Mouse (Mus musculus): Measurements from ENCODE around the gene Ddx25.
A peak's percentile ranks its signal among the peaks of the same experiment; 100 is the strongest.

Ddx25 gene

DNA sequence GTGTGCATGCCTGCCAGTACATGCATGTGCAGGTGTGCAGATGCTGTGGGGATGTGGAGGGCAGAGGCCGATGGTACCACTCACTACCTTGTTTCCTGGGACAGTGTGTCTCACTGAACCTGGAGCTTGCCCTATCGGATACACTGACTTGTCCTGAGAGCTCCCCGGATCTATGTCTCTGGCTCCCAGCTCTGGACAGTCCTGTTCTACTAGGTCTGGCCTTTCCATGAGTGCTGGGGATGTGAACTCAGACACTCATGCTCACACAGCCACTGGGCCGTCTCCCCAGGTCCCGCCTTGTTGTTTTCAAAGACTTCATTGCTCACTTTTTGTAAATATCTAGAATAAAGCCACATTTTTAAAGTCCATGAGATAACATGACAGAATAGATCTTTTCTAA is 17.3 kb downstream of the Ddx25 start:
- DNase-seq: no peak

DNA sequence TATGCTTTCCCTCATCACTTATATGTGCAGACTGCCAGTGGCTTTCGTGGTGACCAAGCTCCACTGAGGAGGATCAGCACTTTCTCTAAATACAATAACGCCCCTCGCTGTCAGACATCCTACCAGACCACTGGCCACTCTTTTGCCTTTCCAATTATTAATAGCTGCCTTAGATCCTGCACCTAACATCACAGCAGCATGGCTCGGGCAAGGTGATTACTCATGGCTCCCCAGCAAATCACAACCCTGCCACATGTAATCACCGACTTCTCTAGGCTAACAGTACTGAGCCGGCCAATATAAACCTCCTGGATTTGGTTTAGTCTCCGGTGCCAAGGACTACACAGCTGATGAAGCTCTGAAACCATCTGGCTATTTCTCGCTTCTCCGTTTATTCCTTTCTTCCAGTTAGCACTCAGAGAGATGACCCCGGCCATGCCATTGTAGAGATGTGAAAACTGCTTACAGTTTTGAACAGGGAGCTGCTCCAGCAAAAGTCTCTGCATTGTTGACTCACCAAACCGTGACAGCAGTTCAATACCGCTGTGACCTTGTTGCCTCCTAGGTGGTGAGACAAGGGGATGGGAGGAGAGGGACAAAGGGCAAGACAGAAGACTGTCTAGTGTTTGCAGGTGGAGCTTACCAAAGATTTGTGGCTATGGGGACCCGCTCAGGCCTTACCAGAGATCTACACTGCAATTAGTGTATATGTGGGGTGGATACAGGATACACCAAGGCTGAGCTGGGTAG is 19.2 kb downstream of the Ddx25 start:
- DNase-seq: no peak

DNA sequence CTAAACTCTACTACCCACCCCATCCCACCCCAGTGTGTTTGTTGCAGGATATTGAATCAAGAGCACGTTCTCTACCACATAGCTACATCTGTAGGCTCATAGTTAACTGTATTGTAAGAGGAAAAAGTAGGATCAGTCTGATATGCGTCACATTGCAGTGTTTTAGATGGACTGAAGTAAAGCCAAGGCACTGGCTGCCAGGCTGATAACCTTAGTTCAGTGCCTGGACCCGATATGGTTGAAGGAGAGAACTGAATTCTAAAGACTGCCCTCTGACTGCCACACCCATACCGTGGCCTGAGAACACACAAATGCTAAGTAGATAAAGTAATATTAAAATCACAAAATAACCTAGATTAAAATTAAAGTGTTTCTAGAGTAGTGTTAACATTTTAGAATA is 22.5 kb downstream of the Ddx25 start:
- no peak for DNase-seq

DNA sequence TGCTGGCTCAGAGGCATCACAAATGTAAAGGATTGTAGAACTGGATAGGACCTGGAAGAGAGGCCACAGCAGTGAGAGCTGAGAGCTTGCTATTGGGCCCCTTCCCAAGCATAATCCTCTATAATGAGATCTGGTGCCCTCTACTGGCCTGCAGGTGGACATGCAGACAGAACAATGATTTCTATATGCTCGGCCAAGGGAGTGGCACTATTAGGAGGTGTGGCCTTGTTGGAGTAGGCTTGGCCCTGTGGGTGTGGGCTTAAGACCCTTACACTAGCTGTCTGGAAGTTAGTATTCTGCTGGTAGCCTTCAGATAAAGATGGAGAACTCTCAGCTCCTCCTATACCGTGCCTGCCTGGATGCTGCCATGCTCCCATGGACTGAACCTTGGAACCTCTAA is 23.2 kb downstream of the Ddx25 start:
- DNase-seq: peak; percentile 57

DNA sequence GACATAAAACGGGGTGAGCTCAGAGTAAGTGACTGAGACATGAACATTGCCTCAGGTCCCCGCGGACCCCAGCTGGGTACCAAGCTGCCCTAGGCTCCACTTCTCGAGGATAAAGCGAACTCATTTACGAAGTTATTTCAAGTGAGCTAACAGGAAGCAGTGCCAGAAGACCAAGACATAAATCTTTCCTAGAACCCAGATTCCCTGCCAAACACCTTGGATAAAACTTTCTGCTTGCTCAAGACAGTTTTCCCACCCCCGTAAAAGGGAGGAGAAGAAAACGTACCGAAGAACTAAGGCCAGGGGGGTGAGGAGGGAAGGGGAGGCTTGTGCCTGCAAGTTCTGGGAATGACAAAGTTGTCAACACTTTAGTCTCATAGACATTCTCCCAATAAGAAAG is 25.1 kb downstream of the Ddx25 start:
- DNase-seq: no peak

DNA sequence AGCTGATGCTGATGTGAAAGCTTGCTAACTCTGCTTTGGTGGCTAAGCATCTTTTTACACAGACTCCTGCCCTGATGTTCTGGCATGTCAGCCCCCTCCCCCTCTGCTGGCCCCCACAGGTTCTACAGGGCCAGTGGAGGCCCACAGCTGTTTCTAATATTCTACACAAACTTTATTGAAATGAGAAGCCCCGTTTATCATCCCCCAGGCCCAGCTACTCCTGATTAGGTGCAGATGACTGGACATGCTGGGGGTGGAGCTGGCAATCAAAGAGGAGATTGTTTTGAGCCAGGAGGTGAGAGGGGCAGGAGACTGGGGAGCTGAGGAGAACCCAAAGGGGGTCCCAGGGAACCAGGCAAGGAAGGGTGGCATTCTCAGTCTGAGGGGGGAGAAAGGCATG is 28.5 kb downstream of the Ddx25 start:
- no peak for DNase-seq

DNA sequence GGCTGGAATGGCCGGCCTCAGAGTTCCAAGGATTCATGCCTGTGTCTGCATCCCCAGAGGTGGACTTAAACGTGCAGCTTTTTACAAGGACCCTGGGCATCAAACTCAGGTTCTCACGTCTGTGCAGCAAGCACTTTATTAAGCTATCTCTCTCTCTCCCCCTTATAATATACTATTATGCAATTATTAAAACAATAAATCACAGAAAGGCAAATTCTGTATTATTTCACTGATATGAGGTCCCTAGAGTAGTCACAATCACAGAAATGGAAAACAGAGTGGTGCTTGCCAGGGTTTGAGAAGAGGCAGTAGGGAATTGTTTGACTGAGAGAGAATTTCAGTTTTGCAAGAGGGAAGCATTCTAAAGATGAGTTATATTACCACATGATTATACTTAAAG is 29.2 kb downstream of the Ddx25 start:
- DNase-seq: no peak

DNA sequence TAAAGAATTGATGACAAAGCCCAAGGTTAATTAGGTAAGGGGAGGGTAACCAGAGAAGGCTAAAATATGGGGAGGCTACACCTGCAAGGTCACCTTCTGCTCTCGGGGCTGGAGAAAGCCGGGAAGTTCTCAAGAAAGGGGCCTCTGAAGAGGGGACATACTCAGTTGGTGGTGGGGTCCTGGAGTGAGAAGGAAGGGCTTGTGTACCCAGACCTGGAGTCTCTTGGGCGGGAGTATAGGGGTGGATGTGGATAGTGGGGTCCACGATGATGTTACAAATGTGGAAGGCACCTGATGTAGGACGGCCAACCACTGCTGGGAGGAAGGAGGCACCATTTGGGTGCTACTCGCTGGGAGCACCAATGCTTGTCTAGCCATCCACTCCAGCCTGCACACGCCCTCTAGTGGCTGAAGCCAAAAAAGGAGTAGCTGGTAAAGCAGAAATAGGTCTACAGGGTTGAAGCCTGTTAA is 34.4 kb downstream of the Ddx25 start:
- DNase-seq: peak; percentile 82

DNA sequence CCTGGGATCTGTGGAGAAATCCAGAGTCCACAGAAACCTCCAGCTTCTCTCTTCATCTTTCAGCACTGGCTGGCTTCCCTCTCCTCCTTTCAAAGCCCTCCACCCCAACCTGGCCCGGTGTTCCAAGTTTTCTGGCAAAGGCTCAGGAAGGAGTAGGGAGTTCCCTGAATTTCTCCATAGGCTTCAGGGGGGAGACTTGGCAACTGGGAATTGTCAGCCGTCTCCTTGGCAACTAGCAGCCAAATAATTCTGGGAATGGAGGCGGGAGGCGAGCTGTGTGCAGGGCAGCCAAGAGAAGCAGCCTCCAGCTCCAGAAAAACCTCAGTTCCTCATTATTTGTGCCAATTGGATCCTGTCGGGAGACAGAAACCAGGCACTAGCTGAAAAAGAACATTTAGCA is 34.8 kb downstream of the Ddx25 start:
- DNase-seq: peak; percentile 69

DNA sequence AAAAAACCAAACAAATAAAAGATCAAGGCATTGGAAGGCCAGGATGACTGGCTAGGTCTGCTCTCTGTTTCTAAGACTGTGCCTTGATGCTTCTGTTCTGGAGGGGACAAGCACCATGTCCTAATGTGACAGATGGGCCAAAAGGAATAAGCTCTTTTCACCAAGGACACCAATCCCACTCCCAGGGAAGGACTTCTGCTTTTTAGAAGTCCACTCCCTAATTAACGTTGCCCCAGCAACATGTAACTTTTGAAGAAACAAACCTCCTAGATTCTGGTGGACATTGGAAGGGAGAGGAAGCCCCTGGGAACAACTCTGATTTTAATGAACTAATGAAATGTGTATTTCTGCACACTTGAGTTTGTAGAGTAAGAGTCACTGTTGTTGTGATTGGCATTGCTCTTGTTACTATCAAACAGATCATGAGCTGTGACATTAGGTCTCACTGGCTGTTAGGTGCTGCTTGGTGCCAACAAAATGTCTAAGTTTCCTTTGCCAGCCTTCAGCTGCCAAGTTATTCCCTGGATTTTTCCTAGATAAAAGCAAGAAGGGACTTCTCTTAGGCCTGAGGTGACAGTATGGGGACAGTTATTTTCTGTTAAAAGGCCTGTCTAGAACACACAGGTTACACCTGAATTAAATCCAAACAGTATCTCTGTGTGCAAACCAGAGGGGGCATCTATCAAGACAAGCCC is 35.4 kb downstream of the Ddx25 start:
- DNase-seq: no peak

DNA sequence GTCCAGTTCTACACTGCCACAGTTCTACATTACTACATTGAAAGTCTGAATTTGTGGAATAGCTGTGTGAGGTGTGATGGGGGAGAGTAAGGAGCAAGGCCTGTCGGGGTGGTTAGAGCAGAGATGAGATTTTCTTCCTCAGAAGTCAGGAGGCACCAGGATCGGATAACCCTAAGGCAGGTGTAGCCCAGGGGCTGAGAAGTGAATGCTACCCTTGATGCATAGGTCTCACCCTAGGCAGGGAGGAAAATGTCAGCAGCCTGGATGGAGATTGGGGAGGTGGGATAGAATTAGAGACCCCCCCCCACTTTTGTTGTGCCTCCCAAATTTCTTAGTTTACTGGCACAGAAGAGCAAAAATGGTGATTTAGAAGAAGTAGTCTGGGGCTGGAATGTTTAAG is 36.1 kb downstream of the Ddx25 start:
- no peak for DNase-seq

DNA sequence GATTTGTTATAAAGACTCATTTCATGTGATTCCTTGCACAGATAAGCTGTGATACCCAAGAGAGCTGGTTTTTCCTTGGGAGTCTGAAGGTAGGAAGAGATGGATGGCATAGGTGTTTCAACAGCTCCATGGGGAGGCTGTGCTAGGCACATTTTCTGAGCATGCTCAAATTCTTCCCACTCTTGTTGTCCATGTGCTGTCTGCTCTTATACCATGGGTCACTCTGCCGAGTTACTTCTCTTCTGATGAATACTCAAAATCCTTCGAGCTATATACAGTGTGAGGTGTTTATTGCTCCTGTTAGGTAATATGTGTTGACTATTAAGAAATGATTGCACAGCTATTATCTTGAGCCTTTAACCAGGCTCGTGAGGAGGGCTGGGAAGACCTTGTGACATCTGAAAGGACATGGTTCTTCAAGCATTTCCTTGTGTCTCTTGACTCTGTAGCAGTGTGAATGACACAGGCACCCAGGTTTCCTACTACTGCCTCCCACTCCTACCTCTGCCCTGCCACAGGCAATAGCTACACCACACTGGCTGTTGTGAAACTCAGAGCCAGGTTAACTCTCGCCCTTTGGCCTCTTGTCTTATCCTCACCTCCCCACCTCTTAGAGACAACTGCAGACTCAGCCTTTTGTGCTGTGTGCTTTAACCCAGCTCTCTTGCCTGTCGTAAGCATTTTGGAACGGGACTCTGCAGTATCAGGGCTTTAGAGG is 37.5 kb downstream of the Ddx25 start:
- no peak for DNase-seq

DNA sequence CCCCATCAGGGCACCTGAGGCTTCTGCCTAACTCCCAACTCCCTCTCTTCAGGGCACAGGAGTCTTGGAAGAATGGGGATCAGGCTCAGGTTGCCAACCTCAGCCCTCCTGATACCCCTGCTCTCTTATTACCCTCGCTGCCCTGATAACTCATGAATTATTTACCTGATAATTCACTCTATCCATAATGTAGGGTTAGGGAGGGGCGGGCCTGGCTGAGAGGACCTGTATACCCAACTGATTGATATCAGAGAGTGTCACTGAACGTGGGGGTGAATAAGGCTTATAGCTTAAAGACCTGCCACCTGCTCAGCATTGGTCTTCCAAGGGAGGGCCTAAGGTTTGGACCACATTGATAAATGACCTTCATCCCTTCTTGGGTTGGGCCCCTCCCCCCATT is 40.2 kb downstream of the Ddx25 start, which contains the start of gene Gm1113:
TSS of gene Gm1113 (minus strand) at position 101 of the 400 bp plus-strand sequence.
- DNase-seq: no peak

DNA sequence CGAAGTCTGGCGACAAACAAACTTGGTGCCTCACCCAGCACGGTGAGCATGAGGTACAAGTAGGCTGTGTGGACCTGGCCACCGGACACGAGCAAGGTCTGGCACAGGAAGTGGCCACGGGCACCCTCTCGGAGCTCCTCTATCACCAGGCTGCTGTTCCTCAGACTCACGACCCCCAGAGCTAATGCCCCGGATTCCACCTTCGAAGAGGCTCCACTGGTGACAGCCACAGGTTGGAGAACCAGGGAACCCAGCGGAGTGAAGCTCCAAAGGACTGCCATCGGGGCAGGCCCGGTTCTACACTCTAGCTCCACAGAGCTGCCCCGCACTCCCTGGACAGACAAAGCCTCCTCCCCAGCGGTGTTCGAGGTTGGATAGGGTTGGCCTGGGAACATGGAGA is 41.6 kb downstream of the Ddx25 start:
- DNase-seq: no peak

DNA sequence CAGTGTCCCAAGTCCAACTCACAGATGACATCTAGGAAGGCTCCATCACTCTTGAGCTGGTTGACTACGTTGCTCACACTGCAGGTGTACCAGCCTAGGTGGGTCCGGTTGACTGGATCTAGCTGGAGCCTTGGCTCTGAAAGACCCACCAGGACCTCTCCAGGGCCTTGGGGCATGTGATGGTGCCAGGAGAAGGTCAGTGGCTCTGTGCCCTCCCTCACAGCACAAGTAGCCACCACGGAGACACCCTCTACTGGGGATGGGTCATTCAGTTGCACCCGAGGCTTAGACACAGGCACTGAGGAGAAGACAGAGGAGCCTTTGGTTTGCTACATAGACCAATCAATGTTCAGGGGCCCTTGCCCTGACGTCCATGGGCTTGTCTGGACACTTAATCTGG is 42.1 kb downstream of the Ddx25 start:
- no peak for DNase-seq

DNA sequence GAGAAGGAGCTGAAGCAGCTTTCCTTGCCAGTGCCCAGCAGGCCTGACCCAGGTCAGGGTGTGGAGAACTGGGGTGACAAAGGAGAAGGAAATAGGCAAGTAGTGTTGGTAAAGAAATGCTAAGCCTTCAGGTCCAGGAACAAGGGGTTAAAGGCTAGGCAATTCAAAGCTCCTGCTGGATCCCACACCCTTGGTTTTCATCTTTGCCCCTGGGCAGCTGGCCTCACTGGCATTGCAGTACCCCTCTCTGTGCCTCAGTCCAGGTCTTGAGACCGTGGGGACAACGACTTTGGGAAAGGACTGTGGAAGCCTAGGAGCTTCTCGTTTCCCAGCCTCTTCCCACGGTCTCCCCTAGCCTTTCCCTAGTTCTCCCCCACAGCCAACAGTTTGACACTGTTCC is 44.4 kb downstream of the Ddx25 start:
- DNase-seq: no peak

DNA sequence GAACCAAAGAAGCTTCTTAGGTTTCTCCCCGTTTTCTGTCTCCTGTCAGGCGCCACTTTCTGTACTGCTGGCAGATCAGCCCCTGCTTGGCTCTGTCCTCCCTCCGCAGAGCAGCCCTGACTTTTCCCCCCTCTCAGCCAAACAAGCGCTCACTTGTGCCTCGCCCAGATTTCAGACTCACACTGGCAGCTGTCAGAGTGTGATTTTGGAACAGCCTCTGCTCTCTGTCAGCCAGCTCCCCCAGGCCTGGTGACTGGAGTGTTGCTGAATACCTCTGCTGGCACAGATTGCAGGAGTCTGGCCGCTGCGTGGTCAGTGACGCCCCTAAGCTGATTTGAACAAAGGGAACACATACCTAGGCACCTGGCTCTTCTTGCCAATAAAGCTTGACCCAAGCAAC is 50.1 kb downstream of the Ddx25 start:
- peak; percentile 30 for DNase-seq

DNA sequence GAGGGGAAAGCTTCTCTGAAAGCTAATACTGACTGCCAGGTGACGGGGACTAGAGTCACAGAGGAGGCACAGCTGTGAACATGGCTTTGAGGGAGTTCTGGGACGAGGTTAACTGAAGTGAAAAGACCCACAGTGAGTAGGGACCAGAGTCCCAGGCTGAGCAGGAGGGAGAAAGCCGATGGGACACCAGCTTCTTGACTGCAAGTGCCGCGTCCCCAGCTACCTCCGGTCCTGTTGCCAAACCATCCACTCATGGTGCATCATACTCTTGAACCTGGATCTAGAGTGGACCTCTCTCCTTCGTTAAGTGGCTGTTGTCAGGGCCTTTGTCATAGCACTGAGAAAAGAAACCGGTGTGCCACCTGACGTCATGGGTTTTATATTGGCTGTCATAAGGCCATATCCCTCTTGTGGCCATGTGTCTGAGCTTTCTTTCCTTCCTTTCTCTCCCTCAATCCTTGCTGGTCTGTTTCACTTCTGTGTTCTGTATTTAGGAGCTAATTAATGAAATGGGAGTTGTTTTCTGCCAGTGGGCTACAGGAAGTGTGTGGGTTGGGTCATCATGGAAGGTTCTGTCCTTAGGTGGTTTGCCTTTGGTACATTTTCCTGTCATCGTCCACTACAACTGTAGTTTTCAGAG is 55.8 kb downstream of the Ddx25 start:
- DNase-seq: no peak

DNA sequence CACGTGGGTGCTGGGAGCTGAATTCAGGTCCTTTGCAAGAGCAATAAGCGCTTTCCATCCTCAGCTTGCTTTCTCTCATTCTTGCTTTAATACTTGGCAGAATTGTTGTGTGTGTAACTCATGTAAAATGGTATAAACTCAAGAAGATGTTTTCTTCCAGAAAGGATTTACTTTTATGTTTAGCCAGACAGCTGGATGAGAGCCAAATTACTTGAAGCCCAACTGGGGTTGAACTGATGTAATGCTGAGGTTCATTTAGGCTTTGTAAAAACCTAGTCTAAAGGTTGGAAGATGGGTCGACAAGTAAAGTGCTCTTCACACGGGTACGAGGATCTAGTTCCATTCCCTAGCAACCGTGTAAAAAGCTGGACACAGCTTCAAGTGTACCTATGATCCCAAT is 58.4 kb downstream of the Ddx25 start:
- DNase-seq: no peak

DNA sequence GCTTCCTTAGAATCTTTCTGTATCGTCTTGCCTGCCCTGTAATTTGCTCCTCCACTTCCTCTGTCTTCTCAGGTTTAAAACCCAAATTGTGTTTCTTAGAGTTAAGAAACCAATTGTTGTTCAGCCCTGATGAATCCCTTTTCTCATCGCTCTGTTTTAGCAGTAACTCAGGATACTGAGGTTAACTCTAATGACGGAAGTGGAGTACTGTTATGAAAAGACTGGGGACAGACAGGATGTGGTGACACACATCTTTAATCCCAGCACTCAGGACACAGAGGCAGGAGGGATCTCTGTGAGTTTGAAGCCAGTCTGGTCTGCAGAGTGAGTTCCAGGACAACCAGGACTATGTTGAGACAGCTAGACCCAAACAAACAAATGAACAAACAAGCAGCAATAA is 62.9 kb downstream of the Ddx25 start:
- no peak for DNase-seq

DNA sequence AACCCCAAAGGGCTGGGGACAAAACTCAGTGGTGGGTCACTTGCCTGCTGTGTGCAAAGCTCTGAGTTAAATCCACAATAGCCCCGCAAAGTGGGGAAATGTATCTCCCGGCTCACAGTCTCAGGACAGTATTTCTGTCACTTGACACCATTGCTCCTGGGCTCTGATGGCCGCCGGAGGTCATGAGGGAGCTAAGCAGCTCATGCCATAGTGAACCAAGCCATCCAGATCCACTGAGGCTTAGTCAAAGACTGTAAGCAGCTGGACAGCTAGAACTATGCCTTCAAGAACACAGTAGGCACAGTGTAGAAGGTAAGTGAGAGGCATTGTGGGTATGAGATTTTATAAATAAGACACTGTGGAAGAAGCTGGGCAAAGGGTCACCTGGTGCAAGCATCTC is 63.4 kb downstream of the Ddx25 start:
- no peak for DNase-seq

DNA sequence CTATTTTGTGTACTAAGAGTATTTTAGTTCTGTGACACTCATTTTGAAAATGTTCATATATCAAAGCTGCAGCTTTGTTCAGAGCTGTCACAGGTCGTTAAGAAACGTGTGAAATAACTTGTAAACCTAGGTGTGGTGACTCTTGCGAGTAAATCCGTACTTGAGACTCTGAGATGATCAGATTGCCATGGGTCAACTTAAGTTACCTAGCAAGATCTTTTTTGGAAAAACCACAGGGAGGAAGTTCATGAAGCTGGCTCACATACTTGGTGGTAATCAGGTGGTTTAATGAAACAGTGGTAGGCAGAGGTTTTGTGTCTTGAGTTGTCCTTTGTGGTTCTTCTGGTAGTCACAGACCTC is 64.6 kb downstream of the Ddx25 start:
- DNase-seq: no peak

DNA sequence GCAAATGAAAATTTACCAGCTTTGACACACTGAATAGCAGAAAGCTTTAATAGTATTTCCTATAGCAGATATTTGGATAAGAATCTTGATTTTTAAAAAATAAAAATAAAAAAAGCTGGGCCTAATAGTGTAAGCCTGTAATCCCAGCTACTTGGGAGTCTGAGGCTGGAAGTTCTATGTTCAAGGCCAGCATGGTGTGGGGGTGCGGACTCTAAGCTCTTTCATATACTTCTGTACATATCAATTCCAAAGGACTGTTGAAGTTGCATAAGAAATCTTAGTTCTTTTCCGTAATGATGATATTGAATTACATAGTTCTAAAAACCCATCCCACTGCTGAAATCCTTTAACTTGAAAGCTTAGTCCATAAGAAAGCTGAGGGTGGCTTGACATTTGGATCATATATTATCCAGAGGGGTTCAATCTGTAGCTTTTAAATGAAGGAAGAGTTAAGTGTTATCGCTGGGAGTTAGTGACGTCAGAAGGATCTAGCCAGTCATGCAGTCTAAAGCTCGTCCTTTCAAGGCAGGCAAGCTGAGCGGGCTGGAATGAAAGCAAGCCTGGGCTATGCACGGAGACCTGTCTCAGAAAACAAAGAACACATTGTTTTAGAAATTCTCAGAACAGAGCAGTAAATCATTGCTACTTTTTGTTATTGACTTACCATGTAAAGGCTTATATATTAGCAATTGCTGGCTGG is 65.1 kb downstream of the Ddx25 start:
- DNase-seq: no peak
